Comparison of ENCODE assay signal across 24 mouse cellular contexts in genomic region chr15:99431504-99431903, GRCm38 (mm10). TPM values are rescaled to one million over a fixed set of nuclear protein-coding genes. Genes with fewer than 3 reads are reported as not detected.
DNase-seq lines count a peak whose midpoint lies in the region; ATAC-seq and TF ChIP-seq lines count a peak whose summit lies in the region.
"Had no signal": no experiment of that assay in that cellular context is flagged by ENCODE, and none has a peak within 500 bp of the region (broad histone marks: within the 10 kb centered on the region; RNA-seq: fewer than 3 reads in every experiment).

No protein-coding gene starts in this region.

- H3K4me3 ChIP-seq in lung, embryonic 16.5 days (ENCODE audit: low read length) = no peak overlapping the region
- H3K4me3 ChIP-seq in lung, adult 2 months (replicated peaks; ENCODE audit: extremely low read depth, low read depth, low read length) = no peak overlapping the region
- no peak overlapping the region for H3K4me3 ChIP-seq in limb, embryonic 15.5 days
- H3K4me3 ChIP-seq: liver, embryonic 15.5 days; megakaryocyte, embryonic 14.5 days; neural tube, embryonic 13.5 days had no signal

- peaks cover 17% of the 10 kb centered on the region for H3K4me1 ChIP-seq in lung, embryonic 16.5 days (replicated peaks; ENCODE audit: control insufficient read depth, insufficient read depth, low read length)
- H3K4me1 ChIP-seq in lung, adult 2 months (ENCODE audit: control insufficient read depth, insufficient read depth, low read length) = no peaks in the 10 kb centered on the region
- peaks cover 56% of the 10 kb centered on the region for H3K4me1 ChIP-seq in limb, embryonic 15.5 days

- ATAC-seq in lung, embryonic 16.5 days (ENCODE audit: low read depth) = no peak
- no peak for ATAC-seq in limb, embryonic 15.5 days (ENCODE audit: insufficient number of reproducible peaks, low FRiP score, low TSS enrichment, low read depth)
- ATAC-seq: activated CD4-positive, CD25-positive, alpha-beta regulatory T cell, adult 4 months; inflammation-experienced regulatory T-cells, adult 6 months had no signal

- H3K9ac ChIP-seq in lung, embryonic 16.5 days (ENCODE audit: low read length) = no peak overlapping the region
- no peak overlapping the region for H3K9ac ChIP-seq in limb, embryonic 15.5 days
- H3K9ac ChIP-seq: hindbrain, embryonic 14.5 days; liver, embryonic 15.5 days; neural tube, embryonic 13.5 days had no signal

- WGBS in lung, embryonic 16.5 days = 64% methylated on average over 7 of the region's 7 CpGs
- WGBS in lung, adult 2 months = 67% methylated on average over 7 of the region's 7 CpGs
- 68% methylated on average over 7 of the region's 7 CpGs for WGBS in limb, embryonic 15.5 days

- peak; percentile 90 for DNase-seq in heart, adult 11 months
- DNase-seq in heart, postnatal 10 days = no peak
- peak; percentile 14 for DNase-seq in heart, postnatal 4 days
- no peak for DNase-seq in heart, adult 9 months (ENCODE audit: low spot score in 2 of 2)
- DNase-seq in lung, adult 2 months = no peak
- no peak for DNase-seq in B cell, adult 2 months
- DNase-seq: adrenal gland, adult 8-10 months; cerebellum, adult 2 months; cerebellum, postnatal 25 days; heart, postnatal 14 days; liver; lung, postnatal 14 days; midbrain, embryonic 14.5 days; retina, postnatal 1 day; right cerebral cortex, postnatal 25 days; spleen, adult 18-20 months had no signal

- intact Hi-C loops in heart, postnatal 10 days (cut with DNase I) = no loop called here

- no peak overlapping the region for H3K4me2 ChIP-seq in lung, embryonic 16.5 days (ENCODE audit: low read depth, low read length)
- H3K4me2 ChIP-seq in limb, embryonic 15.5 days = no peak overlapping the region
- H3K4me2 ChIP-seq: hindbrain, embryonic 14.5 days; liver, embryonic 15.5 days; neural tube, embryonic 13.5 days had no signal

- TF ChIP-seq POLR2A in lung, adult 2 months (IDR thresholded peaks at IDR 0.05; ENCODE audit: borderline replicate concordance, extremely low read depth, low read depth, low read length) = no peak

- H3K27me3 ChIP-seq in lung, embryonic 16.5 days (ENCODE audit: control insufficient read depth, insufficient read depth, low read depth, low read length) = no peaks in the 10 kb centered on the region
- no peaks in the 10 kb centered on the region for H3K27me3 ChIP-seq in limb, embryonic 15.5 days
- H3K27me3 ChIP-seq: liver, embryonic 15.5 days; megakaryocyte, embryonic 14.5 days; neural tube, embryonic 13.5 days had no signal

- H3K9me3 ChIP-seq in lung, embryonic 16.5 days (ENCODE audit: control insufficient read depth, low read length) = no peaks in the 10 kb centered on the region
- H3K9me3 ChIP-seq in limb, embryonic 15.5 days = no peaks in the 10 kb centered on the region
- H3K9me3 ChIP-seq: liver, embryonic 15.5 days; megakaryocyte, embryonic 14.5 days; neural tube, embryonic 13.5 days had no signal

- H3K36me3 ChIP-seq in lung, embryonic 16.5 days (ENCODE audit: control insufficient read depth, insufficient read depth, low read length) = peaks cover 26% of the 10 kb centered on the region
- peaks cover 59% of the 10 kb centered on the region for H3K36me3 ChIP-seq in limb, embryonic 15.5 days
- H3K36me3 ChIP-seq: liver, embryonic 15.5 days had no signal

- no peak for TF ChIP-seq CTCF in lung, adult 2 months (IDR thresholded peaks at IDR 0.05; ENCODE audit: insufficient read depth, low read length)

- H3K27ac ChIP-seq in lung, embryonic 16.5 days (ENCODE audit: low read length) = 0 out of 2 replicates have a peak overlapping the region, but pooled peaks have one; percentile 5
- H3K27ac ChIP-seq in limb, embryonic 15.5 days = peak overlapping the region; percentile 48
- H3K27ac ChIP-seq: hindbrain, embryonic 14.5 days; liver, embryonic 15.5 days; neural tube, embryonic 13.5 days had no signal

RNA-seq across cellular contexts. Expression of gene Nckap5l, which starts 26.0 kb away (rescaled TPM):
- total RNA-seq in heart, postnatal 10 days (2021) = 10 to 100 TPM; 17.4 to 25.5 TPM
- 10 to 100 TPM; 20.0 to 23.6 TPM for total RNA-seq in heart, postnatal 4 days (2021)
- polyA plus RNA-seq in lung, embryonic 16.5 days (2015; fragmentation: Nextera tagmentation; extraction: Ambion mirVana) = 7.5 and 9.5 TPM in 2 replicates
- 13.0 and 13.4 TPM in 2 replicates for polyA plus RNA-seq in lung, adult 2 months (2012; rRNA removed)
- 10.5 and 12.3 TPM in 2 replicates for polyA plus RNA-seq in limb, embryonic 15.5 days (2015; fragmentation: Nextera tagmentation; extraction: Ambion mirVana)

RNA-seq across cellular contexts. Expression of gene Tmbim6, which starts 38.8 kb away (rescaled TPM):
- 100 to 1,000 TPM; 225 to 229 TPM for total RNA-seq in heart, postnatal 10 days (2021)
- 100 to 1,000 TPM; 197 to 201 TPM for total RNA-seq in heart, postnatal 4 days (2021)
- 459 and 464 TPM in 2 replicates for polyA plus RNA-seq in lung, embryonic 16.5 days (2015; fragmentation: Nextera tagmentation; extraction: Ambion mirVana)
- polyA plus RNA-seq in lung, adult 2 months (2012; rRNA removed) = 1,026 and 1,059 TPM in 2 replicates
- 327 and 351 TPM in 2 replicates for polyA plus RNA-seq in limb, embryonic 15.5 days (2015; fragmentation: Nextera tagmentation; extraction: Ambion mirVana)

RNA-seq across cellular contexts. Expression of gene Bcdin3d, which starts 43.0 kb away (rescaled TPM):
- 1 to 10 TPM; 3.9 to 7.3 TPM for total RNA-seq in heart, postnatal 10 days (2021)
- 1 to 10 TPM; 4.9 to 5.0 TPM for total RNA-seq in heart, postnatal 4 days (2021)
- polyA plus RNA-seq in lung, embryonic 16.5 days (2015; fragmentation: Nextera tagmentation; extraction: Ambion mirVana) = 13.4 and 13.7 TPM in 2 replicates
- 5.0 and 5.2 TPM in 2 replicates for polyA plus RNA-seq in lung, adult 2 months (2012; rRNA removed)
- 12.7 and 15.1 TPM in 2 replicates for polyA plus RNA-seq in limb, embryonic 15.5 days (2015; fragmentation: Nextera tagmentation; extraction: Ambion mirVana)

Comparison
In these comparisons a context has a peak if more than half of its experiments do, and no peak if none do; other contexts are left out.
1. DNase-seq: peak in heart, adult 11 months (single experiment) and heart, postnatal 4 days (single experiment); none in heart, postnatal 10 days (0 of 2), heart, adult 9 months (0 of 2), lung, adult 2 months (single experiment) and B cell, adult 2 months (0 of 2).